Mouse (Mus musculus) liver, embryonic 11.5 days (tissue): ENCODE measurements around the gene Mettl5. TPM values are rescaled to one million over a fixed set of nuclear protein-coding genes. Genes with fewer than 3 reads are reported as not detected.
"Not testable (repeated sequence)": the region's sequence is repeated elsewhere in the genome, so short reads cannot be mapped to it uniquely, and the experiment has no call there.

ENCODE experiments used
- ATAC-seq: fragments of 200-750 bp; cut with Nextera tagmentation; replicated peaks from 2 replicates; pipeline ENCODE4 v1.8.0; 2017; ENCODE audit warnings: moderate number of reproducible peaks, mild to moderate bottlenecking, moderate TSS enrichment, moderate library complexity; ENCODE audit not compliant: low FRiP score
- DNase-seq: peaks from one replicate; pipeline ENCODE4 v3.0.0-alpha.2; 2017; ENCODE audit warnings: low spot score
- H3K27ac ChIP-seq: fragments of 300-500 bp; sonication (generic); 2 replicates; pipeline ENCODE4 v1.5.1; 2014; ENCODE audit warnings: mild to moderate bottlenecking, low read depth, low read length, control low read depth
- H3K27me3 ChIP-seq: fragments of 300-500 bp; sonication (generic); replicated peaks from 2 replicates; pipeline ENCODE4 v1.6.1; 2014; ENCODE audit warnings: low read length, mixed read lengths; ENCODE audit not compliant: control insufficient read depth, insufficient read depth
- H3K36me3 ChIP-seq: fragments of 300-500 bp; sonication (generic); 2 replicates; pipeline ENCODE4 v1.6.1; 2014; ENCODE audit warnings: mild to moderate bottlenecking, low read length, moderate library complexity, mixed read lengths; ENCODE audit not compliant: control insufficient read depth, insufficient read depth
- H3K4me1 ChIP-seq: fragments of 300-500 bp; sonication (generic); replicated peaks from 2 replicates; pipeline ENCODE4 v1.6.1; 2014; ENCODE audit warnings: low read length, mixed read lengths; ENCODE audit not compliant: control insufficient read depth, insufficient read depth
- H3K4me2 ChIP-seq: fragments of 300-500 bp; sonication (generic); 2 replicates; pipeline ENCODE4 v1.6.1; 2014; ENCODE audit warnings: mild to moderate bottlenecking, control low read depth, moderate library complexity
- H3K4me3 ChIP-seq: fragments of 300-500 bp; sonication (generic); 2 replicates; pipeline ENCODE4 v1.5.1; 2014; ENCODE audit warnings: low read depth, low read length, control low read depth
- H3K9ac ChIP-seq: fragments of 300-500 bp; sonication (generic); 2 replicates; pipeline ENCODE4 v1.6.1; 2014; ENCODE audit warnings: low read depth, low read length, control low read depth
- H3K9me3 ChIP-seq: fragments of 300-500 bp; sonication (generic); 2 replicates; pipeline ENCODE4 v1.6.1; 2016; ENCODE audit warnings: low read length, inconsistent platforms, mixed read lengths; ENCODE audit not compliant: control insufficient read depth
- WGBS: fragments of 180-500 bp; shearing (Covaris S2); extraction: QIAGEN DNeasy Blood & Tissue Kit; methylation state at CpG from one replicate; pipeline ENCODE4 v1.1.7; 2014; 5-methylcytosine and 5-hydroxymethylcytosine counted together
- polyA plus RNA-seq: library from polyadenylated mRNA; unstranded; fragments of >200 nt; fragmentation: Nextera tagmentation; extraction: Ambion mirVana; gene quantifications from 2 replicates; pipeline ENCODE4 v1.2.1, GENCODE M21; 2014

Mettl5 gene
- polyA plus RNA-seq: 67.9 and 68.1 TPM in 2 replicates

DNA sequence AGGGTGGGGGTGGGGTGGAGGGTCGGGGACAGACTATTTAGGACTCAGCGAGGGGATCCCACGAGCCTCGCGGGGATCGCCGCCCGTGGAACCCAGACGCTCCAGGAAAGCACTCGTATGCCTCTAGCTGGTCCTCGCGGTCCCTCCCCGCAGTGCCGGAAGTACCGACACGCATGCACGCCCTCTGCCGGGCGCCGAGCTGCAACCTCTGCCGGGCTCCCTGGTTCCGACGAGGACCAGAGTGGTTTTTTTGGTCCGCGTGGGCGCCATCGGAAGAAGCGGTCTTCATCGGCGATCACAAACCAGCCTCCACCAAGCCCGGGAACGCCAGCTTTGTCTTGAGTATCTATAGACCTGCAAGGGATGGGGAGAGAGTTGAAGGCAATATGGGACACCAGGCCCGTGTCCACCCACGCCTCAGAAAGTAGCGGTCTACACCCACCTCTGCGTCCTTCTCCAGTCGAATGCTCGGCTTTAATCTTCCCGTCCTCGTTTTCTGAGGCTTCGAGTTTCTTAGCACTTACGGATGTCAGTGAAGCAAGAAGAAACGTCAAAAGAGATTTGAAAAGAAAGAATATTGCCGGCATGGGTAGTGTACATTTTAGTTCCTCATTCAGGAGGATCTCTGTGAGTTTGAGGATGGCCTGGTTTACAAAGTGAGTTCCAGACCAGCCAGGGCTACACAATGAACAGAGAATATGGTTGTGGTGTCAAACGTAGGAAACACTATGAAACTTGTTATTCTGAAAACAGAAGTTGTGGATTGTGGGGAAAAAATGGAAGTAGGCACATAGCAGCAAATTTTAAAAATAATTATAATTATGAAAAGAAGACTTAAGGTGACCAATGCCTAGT lies at the start of gene Mettl5:
Mettl5 (minus strand) TSS at position 165 of the 855 bp plus-strand sequence.
- Histone ChIP-seq H3K4me1 (no peaks in the 10 kb centered on the region), H3K9me3 (no peaks in the 10 kb centered on the region), H3K4me3 (peak within 1 kb of the TSS; percentile 62), H3K36me3 (no peaks in the 10 kb centered on the region), H3K9ac (peak within 1 kb of the TSS; percentile 75), H3K4me2 (peak within 1 kb of the TSS; percentile 88), H3K27me3 (no peaks in the 10 kb centered on the region), H3K27ac (peak within 1 kb of the TSS; percentile 10; the same call in 1 of the 2 replicates)
- 1% methylated on average over 45 of the region's 45 CpGs for WGBS
- DNase-seq: peak; percentile 86
- peak; percentile 95 for ATAC-seq

DNA sequence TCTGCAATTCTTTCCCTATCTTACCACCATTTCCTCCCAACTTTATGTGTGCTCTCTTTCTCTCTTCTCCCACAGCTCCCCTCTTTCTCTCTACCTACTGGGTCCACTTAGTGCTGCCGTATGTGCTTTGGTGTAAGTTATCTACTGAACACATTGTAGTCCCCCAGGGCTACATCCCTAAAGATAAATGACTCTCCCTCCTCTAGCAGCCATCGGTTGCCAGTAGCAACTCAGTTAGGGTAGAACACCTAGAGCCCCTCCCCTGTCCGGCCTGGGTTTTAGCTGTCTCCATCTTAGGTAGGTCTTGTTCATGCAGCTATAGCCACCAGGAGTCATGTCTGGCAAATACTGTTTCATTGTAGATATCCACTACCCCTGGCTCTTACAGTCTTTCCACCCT lies 39.5 kb upstream of the Mettl5 start:
- WGBS: 62% methylated on average over 3 of the region's 3 CpGs
- Histone ChIP-seq H3K4me1 (peaks cover 8% of the 10 kb centered on the region; the same call in 1 of the 2 replicates), H3K27ac (peak overlapping the region; percentile 48; the same call in 1 of the 2 replicates), H3K9ac (no peak overlapping the region), H3K4me2 (no peak overlapping the region), H3K36me3 (peaks cover 12% of the 10 kb centered on the region), H3K27me3 (no peaks in the 10 kb centered on the region), H3K9me3 (no peaks in the 10 kb centered on the region), H3K4me3 (no peak overlapping the region)
- DNase-seq (no peak), ATAC-seq (peak; percentile 95)

DNA sequence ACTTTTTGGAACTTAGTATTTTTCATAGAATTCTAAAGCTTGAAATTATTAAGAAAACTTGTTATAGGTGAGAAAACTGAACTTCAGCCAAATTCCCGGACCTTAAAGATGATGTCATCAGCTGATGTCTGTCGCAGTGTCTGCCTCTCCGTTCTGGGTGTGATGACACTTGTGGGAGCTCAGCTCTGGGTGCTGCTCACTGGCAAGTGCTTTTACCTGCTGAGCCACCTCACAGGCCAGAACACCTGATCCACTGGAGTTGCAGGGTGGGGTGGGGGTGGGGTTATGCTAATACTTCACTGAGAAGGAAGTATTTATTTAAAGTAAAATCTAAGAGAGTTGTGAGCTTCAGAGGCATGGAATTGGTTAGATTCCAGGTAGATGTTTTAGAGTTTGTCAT lies 31.9 kb upstream of the Mettl5 start:
- no peak for DNase-seq
- Histone ChIP-seq H3K9me3 (no peaks in the 10 kb centered on the region), H3K27ac (no peak overlapping the region), H3K4me2 (no peak overlapping the region), H3K27me3 (no peaks in the 10 kb centered on the region), H3K36me3 (peaks cover 17% of the 10 kb centered on the region; the same call in 1 of the 2 replicates), H3K4me3 (no peak overlapping the region), H3K4me1 (no peaks in the 10 kb centered on the region), H3K9ac (no peak overlapping the region)
- no peak for ATAC-seq
- WGBS: 86% methylated on average over 3 of the region's 3 CpGs

DNA sequence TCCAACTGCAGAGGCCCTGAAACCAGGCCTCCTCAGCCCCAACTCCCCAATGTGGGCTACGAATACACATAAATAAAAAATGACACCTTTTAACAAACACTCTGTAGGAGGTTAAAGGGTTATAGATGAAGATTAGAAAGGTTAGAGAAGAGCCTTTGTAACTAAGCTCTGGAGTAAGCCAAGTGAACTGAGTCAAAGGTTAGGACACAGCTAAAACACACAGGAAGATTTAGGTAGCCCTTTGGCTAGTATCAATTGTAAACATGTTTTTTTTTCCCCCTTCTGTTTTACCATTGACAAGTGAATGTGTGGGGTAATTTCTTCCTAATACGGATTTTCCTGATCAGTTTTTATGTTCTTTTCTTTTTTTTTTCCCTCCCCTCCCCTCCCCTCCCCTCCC lies 27.4 kb upstream of the Mettl5 start:
- 63% methylated on average over 2 of the region's 2 CpGs for WGBS

DNA sequence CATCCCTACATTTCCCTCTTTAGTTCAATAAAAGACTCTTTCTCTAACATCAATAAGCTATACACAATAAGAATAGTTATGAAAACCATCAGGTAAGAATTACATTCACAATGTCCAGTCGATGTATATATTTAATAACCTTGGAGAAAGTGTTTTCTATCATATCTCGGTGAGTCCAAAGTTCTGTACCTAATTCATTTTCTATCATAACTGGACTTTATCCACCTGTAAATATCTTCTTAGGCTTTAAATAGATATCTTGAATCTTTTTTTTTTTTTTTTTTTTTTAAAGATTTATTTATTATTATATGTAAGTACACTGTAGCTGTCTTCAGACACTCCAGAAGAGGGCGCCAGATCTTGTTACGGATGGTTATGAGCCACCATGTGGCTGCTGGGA lies 22.0 kb upstream of the Mettl5 start:
- not testable (repeated sequence) for H3K36me3 ChIP-seq

More for the DNA sequence above, 27.4 kb upstream of the Mettl5 start:
- H3K9me3 ChIP-seq: no peaks in the 10 kb centered on the region
- H3K4me3 ChIP-seq: no peak overlapping the region
- H3K27me3 ChIP-seq: no peaks in the 10 kb centered on the region
- H3K4me2 ChIP-seq: no peak overlapping the region
- no peak overlapping the region for H3K27ac ChIP-seq
- no peak for DNase-seq
- ATAC-seq: no peak
- no peak overlapping the region for H3K9ac ChIP-seq
- peaks cover 8% of the 10 kb centered on the region; the same call in 1 of the 2 replicates for H3K36me3 ChIP-seq
- H3K4me1 ChIP-seq: no peaks in the 10 kb centered on the region

DNA sequence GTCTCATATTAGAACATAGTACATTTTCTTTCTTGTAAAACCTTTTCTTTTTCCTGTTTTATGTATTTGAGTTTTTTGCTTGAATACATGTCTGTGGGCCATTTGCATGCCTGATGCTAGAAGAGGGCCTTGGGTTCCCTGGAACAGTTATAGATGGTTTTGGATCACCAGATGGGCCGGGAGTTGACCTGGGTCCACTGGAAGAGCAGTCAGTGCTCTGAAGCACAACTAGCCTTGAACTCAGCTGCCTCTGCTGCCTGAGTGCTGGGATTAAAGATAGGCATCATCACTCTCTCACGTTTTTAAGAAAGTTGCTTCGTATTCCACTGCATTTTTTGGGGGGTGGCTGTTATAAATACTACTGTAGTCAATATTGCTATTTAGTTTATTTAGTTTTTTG lies 18.1 kb upstream of the Mettl5 start:
- DNase-seq: no peak
- Histone ChIP-seq H3K27ac (no peak overlapping the region), H3K4me1 (peaks cover 8% of the 10 kb centered on the region), H3K27me3 (no peaks in the 10 kb centered on the region), H3K9me3 (no peaks in the 10 kb centered on the region), H3K9ac (no peak overlapping the region), H3K4me2 (no peak overlapping the region), H3K36me3 (no peaks in the 10 kb centered on the region), H3K4me3 (no peak overlapping the region)
- 87% methylated on average over 3 of the region's 3 CpGs for WGBS
- ATAC-seq: no peak

More for the DNA sequence above, 22.0 kb upstream of the Mettl5 start:
- not testable (repeated sequence) for H3K4me1 ChIP-seq, H3K9me3 ChIP-seq, H3K9ac ChIP-seq, ATAC-seq, H3K4me2 ChIP-seq, H3K27ac ChIP-seq, H3K27me3 ChIP-seq, DNase-seq, H3K4me3 ChIP-seq
- WGBS: 81% methylated on average over 4 of the region's 4 CpGs

DNA sequence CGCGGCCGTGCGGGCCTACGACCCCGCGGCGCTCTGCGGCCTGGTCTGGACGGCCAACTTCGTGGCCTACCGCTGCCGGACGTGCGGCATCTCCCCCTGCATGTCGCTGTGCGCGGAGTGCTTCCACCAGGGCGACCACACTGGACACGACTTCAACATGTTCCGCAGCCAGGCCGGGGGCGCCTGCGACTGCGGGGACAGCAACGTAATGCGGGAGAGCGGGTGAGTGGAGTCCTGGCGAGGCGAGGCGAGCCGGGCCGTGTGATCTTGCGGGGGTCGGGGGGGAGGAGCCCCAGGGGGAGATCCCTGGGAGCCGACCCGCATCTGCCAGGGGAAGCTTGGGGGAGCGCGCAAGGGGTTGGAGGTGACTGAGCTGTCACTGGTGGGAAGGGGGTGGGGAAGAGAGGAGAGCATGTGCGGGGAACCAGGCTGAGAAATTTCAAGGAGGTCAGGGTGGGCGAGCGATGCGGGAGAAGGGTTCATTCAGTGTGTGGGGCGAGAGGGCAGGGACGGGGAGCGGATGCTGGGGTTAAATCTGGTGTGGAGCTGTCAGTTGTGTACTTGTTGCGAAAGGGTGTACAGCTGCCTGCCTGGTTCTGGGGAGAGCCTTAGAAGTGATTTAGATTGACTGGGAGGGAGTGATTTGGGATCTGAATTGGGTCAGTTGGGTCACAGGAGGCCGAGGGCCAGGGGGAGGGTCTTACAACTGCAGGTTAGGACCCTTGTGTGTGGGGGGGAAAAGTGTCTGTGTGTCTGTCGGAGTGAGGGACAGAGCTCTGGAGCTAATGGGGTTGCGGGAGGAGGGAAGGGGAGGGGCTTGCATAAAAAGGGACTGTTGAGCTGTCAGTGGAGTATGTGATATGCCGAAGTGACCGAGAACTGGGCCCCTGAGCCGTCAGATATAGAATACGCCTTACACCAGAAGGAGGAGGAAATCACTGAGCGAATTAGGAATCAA lies 12.5 kb upstream of the Mettl5 start:
- Histone ChIP-seq H3K9ac (peak overlapping the region; percentile 79), H3K4me3 (peak overlapping the region; percentile 90)
- under 1% methylated on average over 55 of the region's 55 CpGs for WGBS

DNA sequence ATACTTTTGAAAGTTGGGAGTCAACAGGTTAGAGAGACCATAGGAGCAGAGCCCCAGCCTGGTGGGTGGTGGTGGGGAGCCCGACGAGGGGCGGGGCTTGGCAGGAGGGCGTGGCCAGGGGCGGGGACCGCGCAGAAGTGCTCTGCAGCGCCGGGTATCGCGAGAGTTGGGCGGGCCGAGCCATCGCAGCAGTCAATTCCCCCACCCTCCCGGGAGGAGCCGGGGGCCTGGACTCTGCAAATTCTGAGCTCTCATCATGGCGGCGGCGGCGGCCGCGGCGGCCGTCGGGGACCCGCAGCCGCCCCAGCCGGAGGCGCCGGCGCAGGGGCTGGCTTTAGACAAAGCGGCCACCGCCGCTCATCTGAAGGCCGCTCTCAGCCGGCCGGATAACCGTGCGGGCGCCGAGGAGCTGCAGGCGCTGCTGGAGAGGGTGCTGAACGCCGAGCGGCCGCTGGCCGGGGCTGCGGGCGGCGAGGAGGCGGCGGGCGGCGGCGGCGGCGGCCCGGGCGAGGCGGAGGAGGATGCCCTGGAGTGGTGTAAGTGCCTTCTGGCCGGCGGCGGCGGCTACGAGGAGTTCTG lies 11.7 kb upstream of the Mettl5 start, which contains the start of gene Ubr3:
Ubr3 (plus strand) TSS at position 208 of the 579 bp plus-strand sequence.
- peak; percentile 95 for ATAC-seq
- H3K4me1 ChIP-seq: peaks cover 16% of the 10 kb centered on the region
- peak within 1 kb of the TSS; percentile 90 for H3K27ac ChIP-seq
- H3K9me3 ChIP-seq: no peaks in the 10 kb centered on the region
- peak; percentile 98 for DNase-seq
- peak within 1 kb of the TSS; percentile 90 for H3K4me3 ChIP-seq
- peak within 1 kb of the TSS; percentile 90 for H3K4me2 ChIP-seq
- WGBS: under 1% methylated on average over 64 of the region's 65 CpGs
- H3K36me3 ChIP-seq: no peaks in the 10 kb centered on the region
- H3K9ac ChIP-seq: peak within 1 kb of the TSS; percentile 79
- no peaks in the 10 kb centered on the region for H3K27me3 ChIP-seq

More for the DNA sequence above, 12.5 kb upstream of the Mettl5 start:
- no peaks in the 10 kb centered on the region for H3K27me3 ChIP-seq
- ATAC-seq (peak; percentile 80), DNase-seq (peak; percentile 74)
- H3K27ac ChIP-seq: peak overlapping the region; percentile 90
- peak overlapping the region; percentile 90 for H3K4me2 ChIP-seq
- H3K9me3 ChIP-seq: no peaks in the 10 kb centered on the region
- peaks cover 16% of the 10 kb centered on the region for H3K4me1 ChIP-seq
- H3K36me3 ChIP-seq: no peaks in the 10 kb centered on the region
